14 mouse cellular contexts compared by ENCODE assay signal in genomic region chr1:33214815-33215214, GRCm38 (mm10).
DNase-seq lines count a peak whose midpoint lies in the region; ATAC-seq lines count a peak whose summit lies in the region.
"Had no signal": no experiment of that assay in that cellular context is flagged by ENCODE, and none has a peak within 500 bp of the region (broad histone marks: within the 10 kb centered on the region; RNA-seq: fewer than 3 reads in every experiment).

No protein-coding gene starts in this region.

- no peak overlapping the region for H3K4me2 ChIP-seq in kidney, embryonic 16.5 days (replicated peaks; ENCODE audit: low read depth, low read length)
- H3K4me2 ChIP-seq: heart, embryonic 12.5 days; intestine, embryonic 15.5 days; stomach, embryonic 15.5 days had no signal

- no peak overlapping the region for H3K4me3 ChIP-seq in kidney, embryonic 16.5 days (ENCODE audit: low read length)
- H3K4me3 ChIP-seq: heart, embryonic 12.5 days; intestine, embryonic 15.5 days; stomach, embryonic 15.5 days had no signal

- H3K27me3 ChIP-seq in kidney, embryonic 16.5 days (ENCODE audit: insufficient read depth, low read length): no peaks in the 10 kb centered on the region
- H3K27me3 ChIP-seq: heart, embryonic 12.5 days; intestine, embryonic 15.5 days; stomach, embryonic 15.5 days had no signal

- H3K27ac ChIP-seq in kidney, embryonic 16.5 days (ENCODE audit: low read length): no peak overlapping the region
- H3K27ac ChIP-seq: intestine, embryonic 15.5 days; stomach, embryonic 15.5 days had no signal

- WGBS in kidney, embryonic 16.5 days: 76% methylated on average over 5 of the region's 5 CpGs

- no peaks in the 10 kb centered on the region for H3K36me3 ChIP-seq in kidney, embryonic 16.5 days (ENCODE audit: insufficient read depth, low read length)
- H3K36me3 ChIP-seq: heart, embryonic 12.5 days; intestine, embryonic 15.5 days; stomach, embryonic 15.5 days had no signal

- no peak for ATAC-seq in kidney, embryonic 16.5 days (ENCODE audit: low FRiP score, low TSS enrichment)
- ATAC-seq in erythroid progenitor cell, adult 5-6 weeks (replicated peaks; ENCODE audit: low FRiP score, poor library complexity, severe bottlenecking): no peak
- ATAC-seq: intestine, embryonic 15.5 days had no signal

- intact Hi-C loops in gastrocnemius, postnatal 14 days (cut with DNase I; ENCODE audit: low total_unique reads): no loop called here

- H3K9me3 ChIP-seq in kidney, embryonic 16.5 days (ENCODE audit: low read length): no peaks in the 10 kb centered on the region
- H3K9me3 ChIP-seq: heart, embryonic 12.5 days; intestine, embryonic 15.5 days; stomach, embryonic 15.5 days had no signal

- H3K9ac ChIP-seq in kidney, embryonic 16.5 days (replicated peaks; ENCODE audit: low read length): no peak overlapping the region
- H3K9ac ChIP-seq: heart, embryonic 12.5 days; intestine, embryonic 15.5 days; stomach, embryonic 15.5 days had no signal

- peak; percentile 10 for DNase-seq in gastrocnemius, postnatal 14 days
- no peak for DNase-seq in gastrocnemius, adult 8-10 months (ENCODE audit: low spot score in 2 of 2)
- DNase-seq in right cerebral cortex, postnatal 4 days: peak; percentile 21
- DNase-seq in right cerebral cortex, postnatal 25 days: no peak
- DNase-seq in layer of hippocampus, postnatal 10 days (ENCODE audit: low spot score in 2 of 2): peak; percentile 47 to 55
- DNase-seq in heart, adult 18-20 months: no peak
- DNase-seq: kidney, postnatal 4 days; right cerebral cortex, postnatal 14 days; thymus, postnatal 25 days had no signal

- H3K4me1 ChIP-seq in kidney, embryonic 16.5 days (ENCODE audit: insufficient read depth, low read length): no peaks in the 10 kb centered on the region
- H3K4me1 ChIP-seq: heart, embryonic 12.5 days; intestine, embryonic 15.5 days; stomach, embryonic 15.5 days had no signal

Comparison
In these comparisons a context has a peak if more than half of its experiments do, and no peak if none do; other contexts are left out.
1. DNase-seq: peak in gastrocnemius, postnatal 14 days (single experiment), right cerebral cortex, postnatal 4 days (single experiment) and layer of hippocampus, postnatal 10 days (2 of 2); none in gastrocnemius, adult 8-10 months (0 of 2), right cerebral cortex, postnatal 25 days (single experiment) and heart, adult 18-20 months (0 of 2).